Mouse (Mus musculus) liver, embryonic 13.5 days (tissue): ENCODE data around the gene Wwc2. TPM values are rescaled to one million over a fixed set of nuclear protein-coding genes. Genes with fewer than 3 reads are reported as not detected.

ENCODE experiments used
- ATAC-seq: fragments of 200-750 bp; cut with Nextera tagmentation; 2 replicates; pipeline ENCODE4 v1.8.0; 2017; ENCODE audit warnings: low read depth, mild to moderate bottlenecking, moderate number of reproducible peaks, moderate library complexity
- DNase-seq: peaks from one replicate; pipeline ENCODE4 v3.0.0; 2022
- H3K27ac ChIP-seq: fragments of 300-500 bp; sonication (generic); 2 replicates; pipeline ENCODE4 v1.5.1; 2015; ENCODE audit warnings: moderate library complexity, mild to moderate bottlenecking, inconsistent platforms
- H3K27me3 ChIP-seq: fragments of 300-500 bp; sonication (generic); 2 replicates; pipeline ENCODE4 v1.6.1; 2015; ENCODE audit warnings: mild to moderate bottlenecking, inconsistent platforms
- H3K36me3 ChIP-seq: fragments of 300-500 bp; sonication (generic); 2 replicates; pipeline ENCODE4 v1.6.1; 2015; ENCODE audit warnings: mild to moderate bottlenecking, inconsistent platforms
- H3K4me1 ChIP-seq: fragments of 300-500 bp; sonication (generic); replicated peaks from 2 replicates; pipeline ENCODE4 v1.6.1; 2015; ENCODE audit warnings: inconsistent platforms
- H3K4me2 ChIP-seq: fragments of 300-500 bp; sonication (generic); 2 replicates; pipeline ENCODE4 v1.6.1; 2015; ENCODE audit warnings: inconsistent platforms, mild to moderate bottlenecking, moderate library complexity
- H3K4me3 ChIP-seq: fragments of 300-500 bp; sonication (generic); replicated peaks from 2 replicates; pipeline ENCODE4 v1.5.1; 2015; ENCODE audit warnings: mild to moderate bottlenecking, inconsistent platforms
- H3K9ac ChIP-seq: fragments of 300-500 bp; sonication (generic); 2 replicates; pipeline ENCODE4 v1.6.1; 2015; ENCODE audit warnings: mild to moderate bottlenecking, inconsistent platforms
- H3K9me3 ChIP-seq: fragments of 300-500 bp; sonication (generic); replicated peaks from 2 replicates; pipeline ENCODE4 v1.6.1; 2016; ENCODE audit warnings: inconsistent platforms
- WGBS: fragments of 180-500 bp; shearing (Covaris S2); methylation state at CpG from one replicate; pipeline ENCODE4 v1.1.7; 2015; ENCODE audit not compliant: insufficient replicate concordance; 5-methylcytosine and 5-hydroxymethylcytosine counted together
- polyA plus RNA-seq: library from polyadenylated mRNA; unstranded; fragments of >200 nt; fragmentation: Nextera tagmentation; extraction: Ambion mirVana; gene quantifications from 2 replicates; pipeline ENCODE4 v1.2.1, GENCODE M21; 2015

Wwc2 gene
- polyA plus RNA-seq, 1 experiment from 2014 or later: 1.5 TPM

DNA sequence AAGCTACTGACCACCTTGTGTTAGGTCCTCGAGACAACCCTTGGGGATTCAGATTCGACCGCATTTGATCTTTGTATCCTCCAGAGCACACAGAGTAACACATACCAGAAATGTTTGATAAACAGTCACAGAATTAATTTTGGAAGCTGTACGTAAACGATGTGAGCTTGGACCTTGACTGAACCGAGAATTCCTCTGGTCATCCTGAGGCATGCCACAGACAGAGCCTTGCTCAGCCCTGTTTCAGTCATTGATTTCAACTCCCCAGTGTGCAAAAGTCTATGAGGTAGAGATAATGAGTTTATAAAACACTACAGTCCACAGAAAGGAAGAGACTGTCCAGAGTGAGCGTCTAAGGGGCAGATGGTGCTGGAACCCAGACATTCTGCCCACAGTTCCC, 51.5 kb downstream of the Wwc2 start:
- ATAC-seq (no peak), DNase-seq (no peak)
- 77% methylated on average over 7 of the region's 7 CpGs for WGBS
- H3K27me3 ChIP-seq: no peaks in the 10 kb centered on the region
- no peak overlapping the region for H3K4me2 ChIP-seq
- no peaks in the 10 kb centered on the region for H3K36me3 ChIP-seq
- H3K4me3 ChIP-seq: no peak overlapping the region
- H3K9me3 ChIP-seq: no peaks in the 10 kb centered on the region
- H3K9ac ChIP-seq: no peak overlapping the region
- no peaks in the 10 kb centered on the region for H3K4me1 ChIP-seq
- H3K27ac ChIP-seq: no peak overlapping the region

DNA sequence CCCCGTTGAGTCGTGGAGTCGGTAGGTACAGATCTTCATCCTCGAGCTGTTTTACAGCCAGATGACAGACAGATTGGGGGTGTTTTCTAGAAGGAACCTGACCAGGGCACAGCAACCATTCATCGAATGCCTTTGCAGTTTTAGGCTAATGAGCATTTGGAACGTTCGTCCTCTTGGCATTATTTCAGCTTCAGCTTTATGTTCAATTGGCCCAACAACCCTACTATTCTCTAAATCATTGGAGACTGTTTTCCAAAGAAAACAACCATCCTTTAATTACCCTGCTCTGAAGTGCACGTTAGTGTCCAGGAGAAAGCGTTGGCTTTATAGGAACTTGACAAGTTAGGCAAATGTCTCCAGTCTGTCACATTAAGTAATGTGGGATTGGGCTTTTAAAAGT, 54.3 kb downstream of the Wwc2 start:
- WGBS: 64% methylated on average over 9 of the region's 9 CpGs
- no peak for DNase-seq
- no peak overlapping the region for H3K4me2 ChIP-seq
- H3K4me3 ChIP-seq: no peak overlapping the region
- no peak for ATAC-seq
- no peak overlapping the region for H3K9ac ChIP-seq
- no peaks in the 10 kb centered on the region for H3K9me3 ChIP-seq
- no peaks in the 10 kb centered on the region for H3K36me3 ChIP-seq
- H3K27ac ChIP-seq: no peak overlapping the region
- no peaks in the 10 kb centered on the region for H3K27me3 ChIP-seq
- peaks cover 4% of the 10 kb centered on the region; the same call in 1 of the 2 replicates for H3K4me1 ChIP-seq

DNA sequence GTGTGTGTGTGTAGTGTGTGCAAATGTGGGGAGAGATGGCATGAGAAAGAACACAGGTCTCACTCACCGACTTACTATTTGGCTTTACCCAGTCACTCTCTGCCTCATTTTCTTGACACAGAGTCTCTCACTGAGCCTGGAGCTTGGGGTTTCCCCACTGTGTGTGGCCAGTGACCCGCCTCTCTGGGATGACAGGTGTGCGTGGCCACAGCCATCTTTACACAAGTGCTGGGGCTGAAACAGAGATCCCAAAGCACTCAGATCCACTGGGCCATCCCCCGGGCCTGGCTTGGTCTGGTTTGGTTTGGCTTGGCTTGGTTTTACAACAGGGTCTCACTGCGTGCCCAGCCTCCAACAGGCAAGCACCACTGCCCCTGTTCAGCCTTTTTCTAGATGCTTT, 55.3 kb downstream of the Wwc2 start:
- Histone ChIP-seq H3K27me3 (no peaks in the 10 kb centered on the region), H3K4me1 (peaks cover 4% of the 10 kb centered on the region; the same call in 1 of the 2 replicates), H3K4me3 (no peak overlapping the region), H3K36me3 (no peaks in the 10 kb centered on the region), H3K9me3 (no peaks in the 10 kb centered on the region), H3K4me2 (no peak overlapping the region), H3K9ac (no peak overlapping the region), H3K27ac (no peak overlapping the region)
- DNase-seq (no peak), ATAC-seq (no peak)
- WGBS: 58% methylated on average over 5 of the region's 5 CpGs

DNA sequence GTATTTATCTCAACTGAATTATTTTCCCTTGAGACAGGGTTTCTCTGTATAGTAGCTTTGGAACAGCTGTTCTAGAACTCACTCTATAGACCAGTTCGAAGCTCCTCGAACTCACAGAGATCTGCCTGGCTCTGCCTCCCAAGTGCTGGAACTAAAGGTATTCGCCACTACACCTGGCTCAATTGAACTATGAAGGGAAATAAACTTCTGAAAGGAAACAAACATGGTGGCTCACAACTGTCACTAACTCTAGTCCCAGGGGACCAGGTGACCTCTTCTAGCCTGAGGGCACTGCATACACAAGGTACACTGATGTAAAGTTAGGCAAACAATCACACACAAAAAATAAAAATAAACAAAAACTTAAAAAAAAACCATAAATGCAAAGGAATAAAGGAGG, 57.6 kb downstream of the Wwc2 start:
- DNase-seq: no peak
- no peak overlapping the region for H3K4me2 ChIP-seq
- 71% methylated on average over 3 of the region's 3 CpGs for WGBS
- no peaks in the 10 kb centered on the region for H3K36me3 ChIP-seq
- no peak overlapping the region for H3K9ac ChIP-seq
- no peaks in the 10 kb centered on the region for H3K27me3 ChIP-seq
- no peaks in the 10 kb centered on the region for H3K9me3 ChIP-seq
- H3K4me3 ChIP-seq: no peak overlapping the region
- H3K4me1 ChIP-seq: peaks cover 4% of the 10 kb centered on the region; the same call in 1 of the 2 replicates
- no peak for ATAC-seq
- no peak overlapping the region for H3K27ac ChIP-seq

DNA sequence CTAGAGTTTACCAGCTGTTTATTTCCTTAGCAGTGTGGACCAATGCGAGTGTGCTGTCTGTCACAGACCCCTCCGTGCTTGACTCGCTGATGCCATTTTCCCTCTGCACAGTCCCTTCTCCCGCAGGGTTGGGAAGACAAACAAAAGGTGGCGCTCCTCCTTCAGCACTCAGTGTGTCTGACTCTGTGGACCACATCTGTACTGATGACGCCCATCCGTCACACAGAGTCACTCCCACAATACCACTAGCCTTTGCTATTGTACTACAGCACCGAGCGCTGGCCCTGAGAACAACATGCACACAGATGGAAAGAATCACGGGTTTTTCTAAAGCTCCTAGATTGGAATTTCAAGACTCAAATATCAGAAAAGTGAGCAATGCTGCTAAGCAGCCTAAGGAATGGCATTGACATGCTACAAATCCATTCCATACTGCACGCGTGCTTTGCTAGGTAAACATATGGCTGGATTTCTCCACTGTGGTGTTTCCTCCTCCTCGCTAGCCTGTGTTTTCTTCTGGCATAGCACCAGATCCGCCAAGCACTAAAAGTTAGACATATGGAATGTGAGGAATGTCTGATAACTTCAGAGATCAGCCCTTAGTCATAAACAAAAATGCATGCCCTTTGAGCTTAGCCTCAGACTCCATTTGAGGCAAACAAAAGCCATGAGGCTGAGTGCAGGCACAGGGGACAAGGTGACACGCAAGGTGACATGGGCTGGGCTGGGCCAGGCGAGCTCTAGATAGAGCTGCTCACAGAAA, 58.5 kb downstream of the Wwc2 start:
- WGBS: 69% methylated on average over 16 of the region's 16 CpGs
- Histone ChIP-seq H3K4me1 (peaks cover 4% of the 10 kb centered on the region; the same call in 1 of the 2 replicates), H3K36me3 (no peaks in the 10 kb centered on the region), H3K4me2 (no peak overlapping the region), H3K27me3 (no peaks in the 10 kb centered on the region), H3K9me3 (no peaks in the 10 kb centered on the region), H3K27ac (no peak overlapping the region; the same call in 1 of the 2 replicates), H3K9ac (no peak overlapping the region), H3K4me3 (no peak overlapping the region)
- no peak for ATAC-seq
- no peak for DNase-seq

DNA sequence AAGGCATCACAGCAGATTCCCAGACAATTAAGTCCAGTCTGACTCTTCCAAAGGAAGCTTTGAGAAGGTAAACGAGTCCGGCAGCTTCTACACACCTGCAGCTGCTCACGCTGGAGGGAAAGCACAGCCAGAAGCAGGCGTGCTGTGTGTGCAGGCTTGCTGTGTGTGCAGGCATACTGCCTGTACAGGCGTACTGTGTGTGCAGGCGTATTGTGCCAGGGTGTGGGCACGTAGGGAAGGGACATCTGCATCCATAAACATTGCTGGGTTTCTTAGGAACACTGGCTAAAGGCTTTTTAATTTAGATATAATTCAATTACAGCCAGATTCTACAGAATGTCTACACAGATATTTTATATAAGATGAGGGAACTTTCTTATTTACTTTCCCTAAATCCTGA, 59.4 kb downstream of the Wwc2 start:
- Histone ChIP-seq H3K36me3 (no peaks in the 10 kb centered on the region), H3K4me1 (peaks cover 4% of the 10 kb centered on the region; the same call in 1 of the 2 replicates), H3K4me3 (no peak overlapping the region), H3K4me2 (no peak overlapping the region), H3K27ac (no peak overlapping the region), H3K9ac (no peak overlapping the region), H3K27me3 (no peaks in the 10 kb centered on the region), H3K9me3 (no peaks in the 10 kb centered on the region)
- WGBS: 75% methylated on average over 7 of the region's 7 CpGs
- no peak for ATAC-seq
- DNase-seq: no peak

DNA sequence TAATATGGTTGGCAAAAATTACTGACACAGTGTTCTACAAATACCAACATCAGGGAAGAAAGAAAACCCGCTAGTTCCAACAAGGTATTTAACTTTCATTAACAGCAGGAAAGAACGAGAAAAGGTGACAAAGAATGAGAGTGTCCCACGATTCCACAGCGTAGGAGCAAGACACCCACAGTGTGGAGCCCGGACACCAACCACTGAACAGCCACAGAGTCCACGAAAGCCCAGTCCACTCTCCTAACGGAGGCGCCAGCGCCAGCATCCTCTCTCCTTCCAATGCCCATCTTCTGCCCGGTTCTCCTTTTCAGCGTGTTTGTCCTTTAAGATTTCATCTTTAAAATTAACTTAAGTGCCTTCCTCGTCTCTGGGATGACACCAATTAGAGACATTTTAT, 61.1 kb downstream of the Wwc2 start:
- WGBS: 75% methylated on average over 12 of the region's 12 CpGs
- no peaks in the 10 kb centered on the region for H3K27me3 ChIP-seq
- peaks cover 4% of the 10 kb centered on the region; the same call in 1 of the 2 replicates for H3K4me1 ChIP-seq

DNA sequence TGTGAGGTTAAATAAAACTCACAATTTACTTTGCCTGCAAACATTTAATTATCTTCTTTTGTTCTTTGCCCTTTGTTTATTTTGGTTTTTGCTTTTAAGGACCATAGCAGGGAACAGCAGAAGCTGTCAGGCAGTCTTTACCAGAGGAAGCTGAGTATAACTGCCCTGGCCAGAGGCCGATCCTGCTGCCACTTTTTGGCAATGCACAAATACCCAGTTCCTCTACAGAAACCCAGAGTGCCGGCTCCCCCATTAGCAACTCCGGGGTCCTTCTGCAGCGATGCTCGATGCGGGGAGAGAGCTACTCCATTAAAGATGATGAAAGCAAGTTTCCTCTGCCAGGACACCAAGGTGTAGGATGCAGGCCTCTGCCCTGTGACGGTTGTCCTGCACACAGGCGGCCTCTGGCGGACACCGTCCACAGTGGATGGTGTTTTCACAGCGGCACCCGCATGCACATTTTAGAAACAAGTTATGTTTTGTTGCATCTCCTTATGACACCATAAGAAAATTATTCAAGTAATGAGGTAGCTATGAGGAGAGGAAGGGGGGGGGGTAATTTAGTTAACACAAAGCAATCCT, 62.0 kb downstream of the Wwc2 start:
- Histone ChIP-seq H3K4me2 (no peak overlapping the region), H3K27ac (no peak overlapping the region), H3K9ac (no peak overlapping the region), H3K27me3 (no peaks in the 10 kb centered on the region), H3K4me3 (no peak overlapping the region), H3K36me3 (no peaks in the 10 kb centered on the region), H3K9me3 (no peaks in the 10 kb centered on the region), H3K4me1 (no peaks in the 10 kb centered on the region)
- WGBS: 74% methylated on average over 12 of the region's 12 CpGs
- ATAC-seq (no peak), DNase-seq (no peak)

More for the DNA sequence above, 61.1 kb downstream of the Wwc2 start:
- Histone ChIP-seq H3K4me2 (no peak overlapping the region), H3K27ac (no peak overlapping the region), H3K4me3 (no peak overlapping the region), H3K9ac (no peak overlapping the region), H3K9me3 (no peaks in the 10 kb centered on the region), H3K36me3 (no peaks in the 10 kb centered on the region)
- DNase-seq: no peak
- ATAC-seq: no peak

DNA sequence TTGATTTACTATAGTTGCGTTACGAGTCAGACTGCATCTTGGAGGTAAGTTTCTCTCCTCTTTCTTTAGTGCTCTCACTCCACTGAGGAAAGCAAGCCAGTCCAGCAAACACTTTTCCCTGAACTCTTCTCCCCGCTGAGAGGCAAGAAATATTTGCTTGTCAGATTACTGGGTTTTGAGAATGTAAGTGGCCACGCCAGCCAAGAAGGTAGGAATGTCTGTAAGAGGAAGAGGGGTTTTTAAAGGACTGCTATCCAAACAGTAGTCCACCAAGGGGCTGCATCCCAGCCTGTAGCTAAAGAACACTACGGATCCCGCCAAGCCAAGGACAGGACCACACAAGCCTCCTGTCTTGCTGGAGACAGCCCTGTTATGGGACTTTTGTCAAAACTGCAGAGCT, 65.8 kb downstream of the Wwc2 start:
- DNase-seq (no peak), ATAC-seq (no peak)

GRCm38 (mm10) chr8:47922816-47923215, 67.9 kb downstream of the Wwc2 start:
- no peak for DNase-seq
- ATAC-seq: no peak
- Histone ChIP-seq H3K4me1 (no peaks in the 10 kb centered on the region; the same call in 1 of the 2 replicates), H3K36me3 (peaks cover 6% of the 10 kb centered on the region; the same call in 1 of the 2 replicates), H3K27me3 (no peaks in the 10 kb centered on the region), H3K4me2 (no peak overlapping the region), H3K9me3 (no peaks in the 10 kb centered on the region), H3K27ac (no peak overlapping the region), H3K9ac (no peak overlapping the region), H3K4me3 (no peak overlapping the region)
- WGBS: 31% methylated on average over 10 of the region's 10 CpGs

More for the DNA sequence above, 65.8 kb downstream of the Wwc2 start:
- Histone ChIP-seq H3K4me1 (no peaks in the 10 kb centered on the region; the same call in 1 of the 2 replicates), H3K27me3 (no peaks in the 10 kb centered on the region), H3K36me3 (peaks cover 4% of the 10 kb centered on the region; the same call in 1 of the 2 replicates), H3K9ac (no peak overlapping the region), H3K4me2 (no peak overlapping the region), H3K4me3 (no peak overlapping the region), H3K27ac (no peak overlapping the region), H3K9me3 (no peaks in the 10 kb centered on the region)
- 72% methylated on average over 6 of the region's 6 CpGs for WGBS

DNA sequence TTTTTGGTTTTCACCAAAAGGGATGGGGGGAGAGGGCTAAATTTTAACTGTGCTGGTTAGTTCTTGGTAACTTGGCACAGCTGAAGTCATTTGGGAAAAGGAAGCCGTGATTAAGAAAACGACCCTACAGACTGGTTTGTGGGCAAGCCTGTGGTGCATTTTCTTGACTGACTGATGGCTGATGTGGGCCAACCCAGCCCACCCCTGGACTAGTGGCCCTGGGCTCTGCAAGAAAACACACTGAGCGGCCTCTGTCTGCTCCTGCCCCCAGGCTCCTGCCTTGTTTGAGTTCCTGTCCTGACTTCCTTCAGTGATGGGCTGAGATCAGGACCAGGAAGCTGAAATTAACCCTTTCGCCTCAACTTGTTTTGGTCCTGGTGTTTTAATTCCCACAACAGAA, 68.7 kb downstream of the Wwc2 start:
- ATAC-seq (no peak), DNase-seq (no peak)
- Histone ChIP-seq H3K27me3 (no peaks in the 10 kb centered on the region), H3K4me2 (no peak overlapping the region), H3K9ac (no peak overlapping the region), H3K27ac (no peak overlapping the region), H3K9me3 (no peaks in the 10 kb centered on the region), H3K4me3 (no peak overlapping the region), H3K4me1 (no peaks in the 10 kb centered on the region; the same call in 1 of the 2 replicates), H3K36me3 (peaks cover 6% of the 10 kb centered on the region; the same call in 1 of the 2 replicates)
- WGBS: 39% methylated on average over 4 of the region's 4 CpGs
